Mouse (Mus musculus): ENCODE measurements around the gene Rabac1. TPM values are rescaled to one million over a fixed set of nuclear protein-coding genes. Genes with fewer than 3 reads are reported as not detected.
A peak's percentile ranks its signal among the peaks of the same experiment; 100 is the strongest.

The Rabac1 gene
- polyA plus RNA-seq, 1 experiment from 2014 or later = 234 TPM

- Histone ChIP-seq H3K9ac (replicated peaks; ENCODE audit: low read length) (no peak overlapping the region; the same call in 1 of the 2 replicates), H3K36me3 (ENCODE audit: control insufficient read depth, insufficient read depth, low read length) (no peaks in the 10 kb centered on the region), H3K27me3 (ENCODE audit: control insufficient read depth, insufficient read depth, low read length) (peaks cover 28% of the 10 kb centered on the region; the same call in 1 of the 2 replicates), H3K4me3 (replicated peaks; ENCODE audit: low read depth, low read length) (peak overlapping the region; percentile 24), H3K4me2 (ENCODE audit: low read length) (peak overlapping the region; percentile 50), H3K27ac (replicated peaks; ENCODE audit: low read depth, low read length) (no peak overlapping the region), H3K4me1 (ENCODE audit: control insufficient read depth, insufficient read depth, low read length) (peaks cover 31% of the 10 kb centered on the region), H3K9me3 (ENCODE audit: control insufficient read depth, low read length) (no peaks in the 10 kb centered on the region)
- WGBS = 2% methylated on average over 30 of the region's 30 CpGs
- DNase-seq (no peak), ATAC-seq (ENCODE audit: low FRiP score, low TSS enrichment) (no peak)
These were observed 18.1 kb downstream of the Rabac1 start for GRCm38 (mm10) chr7:24954450-24954849.

- Histone ChIP-seq H3K9ac (replicated peaks; ENCODE audit: low read length) (no peak overlapping the region), H3K27me3 (ENCODE audit: control insufficient read depth, insufficient read depth, low read length) (peaks cover 32% of the 10 kb centered on the region; the same call in 1 of the 2 replicates), H3K4me1 (ENCODE audit: control insufficient read depth, insufficient read depth, low read length) (peaks cover 34% of the 10 kb centered on the region), H3K27ac (replicated peaks; ENCODE audit: low read depth, low read length) (no peak overlapping the region), H3K4me3 (replicated peaks; ENCODE audit: low read depth, low read length) (peak overlapping the region; percentile 24), H3K4me2 (ENCODE audit: low read length) (peak overlapping the region; percentile 50), H3K36me3 (ENCODE audit: control insufficient read depth, insufficient read depth, low read length) (no peaks in the 10 kb centered on the region), H3K9me3 (ENCODE audit: control insufficient read depth, low read length) (no peaks in the 10 kb centered on the region)
- DNase-seq = no peak
- under 1% methylated on average over 23 of the region's 24 CpGs for WGBS
- no peak for ATAC-seq (ENCODE audit: low FRiP score, low TSS enrichment)
These were observed 18.6 kb downstream of the Rabac1 start for GRCm38 (mm10) chr7:24953966-24954365.

GRCm38 (mm10) chr7:24949958-24950623 is 22.5 kb downstream of the Rabac1 start:
- Histone ChIP-seq H3K9ac (replicated peaks; ENCODE audit: low read length) (no peak overlapping the region), H3K9me3 (ENCODE audit: control insufficient read depth, low read length) (no peaks in the 10 kb centered on the region), H3K4me1 (ENCODE audit: control insufficient read depth, insufficient read depth, low read length) (peaks cover 36% of the 10 kb centered on the region), H3K4me2 (ENCODE audit: low read length) (no peak overlapping the region), H3K27me3 (ENCODE audit: control insufficient read depth, insufficient read depth, low read length) (peaks cover 60% of the 10 kb centered on the region), H3K36me3 (ENCODE audit: control insufficient read depth, insufficient read depth, low read length) (no peaks in the 10 kb centered on the region), H3K27ac (replicated peaks; ENCODE audit: low read depth, low read length) (no peak overlapping the region), H3K4me3 (replicated peaks; ENCODE audit: low read depth, low read length) (no peak overlapping the region)
- WGBS = 1% methylated on average over 8 of the region's 8 CpGs
- ATAC-seq (ENCODE audit: low FRiP score, low TSS enrichment) (peak; percentile 15; the same call in 1 of the 2 replicates), DNase-seq (peak; percentile 85)

- 1% methylated on average over 29 of the region's 29 CpGs for WGBS
- H3K4me3 ChIP-seq (replicated peaks; ENCODE audit: low read depth, low read length) = 0 out of 2 replicates have a peak overlapping the region, but pooled peaks have one; percentile 13
These were observed 23.8 kb downstream of the Rabac1 start for GRCm38 (mm10) chr7:24948774-24949173.

GRCm38 (mm10) chr7:24947316-24948048 is 25.1 kb downstream of the Rabac1 start:
- Histone ChIP-seq H3K9ac (replicated peaks; ENCODE audit: low read length) (no peak overlapping the region), H3K4me2 (ENCODE audit: low read length) (no peak overlapping the region), H3K36me3 (ENCODE audit: control insufficient read depth, insufficient read depth, low read length) (no peaks in the 10 kb centered on the region), H3K4me3 (replicated peaks; ENCODE audit: low read depth, low read length) (no peak overlapping the region), H3K27ac (replicated peaks; ENCODE audit: low read depth, low read length) (no peak overlapping the region), H3K4me1 (ENCODE audit: control insufficient read depth, insufficient read depth, low read length) (peaks cover 38% of the 10 kb centered on the region; the same call in 1 of the 2 replicates), H3K27me3 (ENCODE audit: control insufficient read depth, insufficient read depth, low read length) (peaks cover 80% of the 10 kb centered on the region), H3K9me3 (ENCODE audit: control insufficient read depth, low read length) (no peaks in the 10 kb centered on the region)
- 4% methylated on average over 7 of the region's 7 CpGs for WGBS
- DNase-seq = no peak
- ATAC-seq (ENCODE audit: low FRiP score, low TSS enrichment) = no peak

More at GRCm38 (mm10) chr7:24948774-24949173, 23.8 kb downstream of the Rabac1 start:
- ATAC-seq (ENCODE audit: low FRiP score, low TSS enrichment) (no peak), DNase-seq (peak; percentile 70)
- H3K4me1 ChIP-seq (ENCODE audit: control insufficient read depth, insufficient read depth, low read length) = peaks cover 36% of the 10 kb centered on the region; the same call in 1 of the 2 replicates
- peaks cover 73% of the 10 kb centered on the region for H3K27me3 ChIP-seq (ENCODE audit: control insufficient read depth, insufficient read depth, low read length)
- H3K27ac ChIP-seq (replicated peaks; ENCODE audit: low read depth, low read length) = peak overlapping the region; percentile 50; the same call in 1 of the 2 replicates
- no peak overlapping the region; the same call in 1 of the 2 replicates for H3K9ac ChIP-seq (replicated peaks; ENCODE audit: low read length)
- H3K9me3 ChIP-seq (ENCODE audit: control insufficient read depth, low read length) = no peaks in the 10 kb centered on the region
- H3K36me3 ChIP-seq (ENCODE audit: control insufficient read depth, insufficient read depth, low read length) = no peaks in the 10 kb centered on the region
- peak overlapping the region; percentile 49 for H3K4me2 ChIP-seq (ENCODE audit: low read length)

- H3K4me3 ChIP-seq (replicated peaks; ENCODE audit: low read depth, low read length) = peak within 1 kb of the TSS; percentile 32
- peaks cover 79% of the 10 kb centered on the region for H3K27me3 ChIP-seq (ENCODE audit: control insufficient read depth, insufficient read depth, low read length)
- WGBS = under 1% methylated on average over 66 of the region's 72 CpGs
- no peak within 1 kb of the TSS for H3K27ac ChIP-seq (replicated peaks; ENCODE audit: low read depth, low read length)
- H3K36me3 ChIP-seq (ENCODE audit: control insufficient read depth, insufficient read depth, low read length) = no peaks in the 10 kb centered on the region
- H3K9ac ChIP-seq (replicated peaks; ENCODE audit: low read length) = peak within 1 kb of the TSS; percentile 34; the same call in 1 of the 2 replicates
- peak within 1 kb of the TSS; percentile 58 for H3K4me2 ChIP-seq (ENCODE audit: low read length)
- H3K4me1 ChIP-seq (ENCODE audit: control insufficient read depth, insufficient read depth, low read length) = peaks cover 17% of the 10 kb centered on the region; the same call in 1 of the 2 replicates
- DNase-seq = peak; percentile 47
- no peaks in the 10 kb centered on the region for H3K9me3 ChIP-seq (ENCODE audit: control insufficient read depth, low read length)
- no peak for ATAC-seq (ENCODE audit: low FRiP score, low TSS enrichment)
These were observed 28.1 kb downstream of the Rabac1 start, which contains the start of gene Gm4881 for GRCm38 (mm10) chr7:24944257-24944950. Gene Gm4881 (minus strand): TSS chr7:24944494.

GRCm38 (mm10) chr7:24943641-24944040 is 28.9 kb downstream of the Rabac1 start:
- H3K4me2 ChIP-seq (ENCODE audit: low read length) = peak overlapping the region; percentile 58; the same call in 1 of the 2 replicates
- no peak overlapping the region for H3K4me3 ChIP-seq (replicated peaks; ENCODE audit: low read depth, low read length)
- no peak overlapping the region for H3K9ac ChIP-seq (replicated peaks; ENCODE audit: low read length)
- no peaks in the 10 kb centered on the region for H3K36me3 ChIP-seq (ENCODE audit: control insufficient read depth, insufficient read depth, low read length)
- 4% methylated on average over 6 of the region's 6 CpGs for WGBS
- DNase-seq (no peak), ATAC-seq (ENCODE audit: low FRiP score, low TSS enrichment) (no peak)
- no peaks in the 10 kb centered on the region for H3K9me3 ChIP-seq (ENCODE audit: control insufficient read depth, low read length)
- H3K4me1 ChIP-seq (ENCODE audit: control insufficient read depth, insufficient read depth, low read length) = 0 out of 2 replicates have a peak, but pooled peaks cover 10% of the 10 kb centered on the region
- peaks cover 73% of the 10 kb centered on the region for H3K27me3 ChIP-seq (ENCODE audit: control insufficient read depth, insufficient read depth, low read length)
- no peak overlapping the region for H3K27ac ChIP-seq (replicated peaks; ENCODE audit: low read depth, low read length)

- Histone ChIP-seq H3K27ac (replicated peaks; ENCODE audit: low read depth, low read length) (no peak overlapping the region), H3K4me2 (ENCODE audit: low read length) (peak overlapping the region; percentile 28), H3K9ac (replicated peaks; ENCODE audit: low read length) (no peak overlapping the region), H3K4me1 (ENCODE audit: control insufficient read depth, insufficient read depth, low read length) (peaks cover 19% of the 10 kb centered on the region), H3K9me3 (ENCODE audit: control insufficient read depth, low read length) (no peaks in the 10 kb centered on the region), H3K27me3 (ENCODE audit: control insufficient read depth, insufficient read depth, low read length) (peaks cover 48% of the 10 kb centered on the region), H3K36me3 (ENCODE audit: control insufficient read depth, insufficient read depth, low read length) (peaks cover 9% of the 10 kb centered on the region), H3K4me3 (replicated peaks; ENCODE audit: low read depth, low read length) (peak overlapping the region; percentile 9; the same call in 1 of the 2 replicates)
- 0% methylated on average over 15 of the region's 15 CpGs for WGBS
- ATAC-seq (ENCODE audit: low FRiP score, low TSS enrichment) = no peak
- DNase-seq = no peak
These were observed 40.9 kb downstream of the Rabac1 start for GRCm38 (mm10) chr7:24931651-24932050.

All from midbrain, embryonic 14.5 days (tissue).